Mouse (Mus musculus): Measurements from ENCODE around the gene Nudt4.

DNA sequence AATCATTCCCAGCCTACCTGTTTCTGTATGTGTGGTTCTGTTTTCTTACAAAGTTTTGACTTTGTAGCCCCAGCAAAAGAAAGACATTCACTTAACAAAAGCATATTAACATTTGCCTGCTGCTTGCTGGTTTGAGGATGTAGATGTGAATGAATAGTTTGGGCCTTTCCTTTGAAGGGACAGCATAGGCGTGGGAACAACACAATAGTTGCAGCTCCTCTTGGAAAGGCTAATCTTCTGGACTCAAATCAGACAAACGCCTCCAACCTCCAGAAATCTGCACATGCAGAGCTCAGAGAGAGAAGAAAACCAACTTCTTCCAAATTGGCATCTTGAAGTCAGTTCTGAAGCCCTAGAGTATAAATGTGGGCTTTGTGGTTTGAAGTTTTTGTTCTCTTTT lies 19.3 kb downstream of the Nudt4 start:
- TF ChIP-seq HCFC1 (IDR thresholded peaks at IDR 0.05; ENCODE audit: borderline replicate concordance, insufficient read depth, low read length) (no peak), CHD2 (IDR thresholded peaks at IDR 0.05; ENCODE audit: low read depth, low read length) (no peak)
